Mouse (Mus musculus): ENCODE results near the gene Asic2. TPM values are rescaled to one million over a fixed set of nuclear protein-coding genes. Genes with fewer than 3 reads are reported as not detected.

Gene Asic2
- polyA plus RNA-seq, 1 experiment, result 0.75 TPM

DNA sequence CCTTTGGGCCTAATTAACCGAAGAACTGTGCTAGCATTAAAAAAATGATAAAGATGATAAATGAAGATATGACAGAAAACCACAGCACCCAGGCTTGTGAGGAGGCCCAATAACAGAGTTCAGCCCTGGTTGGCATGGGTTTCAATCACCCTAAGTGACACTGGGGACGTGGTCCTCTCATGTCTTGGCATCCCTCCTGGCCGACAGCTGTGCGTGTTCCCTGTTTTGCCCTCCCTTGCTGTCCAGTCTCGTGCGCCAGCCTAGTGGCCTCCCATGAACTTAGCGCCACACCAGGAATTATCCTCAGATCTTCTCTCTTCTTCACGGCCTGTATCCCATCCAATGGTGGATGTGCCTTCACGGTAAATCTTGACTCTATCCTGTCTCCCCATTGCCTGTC is 331.9 kb downstream of the Asic2 start:
- DNase-seq, result no peak
- H3K4me3 ChIP-seq (ENCODE audit: insufficient read depth, low read depth, low read length), result no peak overlapping the region
- no peak overlapping the region for H3K27ac ChIP-seq (ENCODE audit: insufficient read depth, low read depth, low read length)
- no peaks in the 10 kb centered on the region for H3K27me3 ChIP-seq (replicated peaks; ENCODE audit: control insufficient read depth, insufficient read depth, low read length)
- TF ChIP-seq CTCF (conservative IDR thresholded peaks at IDR 0.05; ENCODE audit: insufficient read depth, insufficient read length, low read depth, low read length) (no peak), POLR2A (IDR thresholded peaks at IDR 0.05; ENCODE audit: low read depth, low read length) (no peak)
- H3K4me1 ChIP-seq (ENCODE audit: control insufficient read depth, insufficient read depth, low read length), result no peaks in the 10 kb centered on the region
- H3K36me3 ChIP-seq (ENCODE audit: control insufficient read depth, insufficient read depth, low read length), result no peaks in the 10 kb centered on the region
- 84% methylated on average over 9 of the region's 9 CpGs for WGBS

GRCm38 (mm10) chr11:81634360-81635350 is 333.6 kb downstream of the Asic2 start:
- no peaks in the 10 kb centered on the region for H3K36me3 ChIP-seq (ENCODE audit: control insufficient read depth, insufficient read depth, low read length)
- H3K4me1 ChIP-seq (ENCODE audit: control insufficient read depth, insufficient read depth, low read length), result no peaks in the 10 kb centered on the region
- DNase-seq, result peak; percentile 26

DNA sequence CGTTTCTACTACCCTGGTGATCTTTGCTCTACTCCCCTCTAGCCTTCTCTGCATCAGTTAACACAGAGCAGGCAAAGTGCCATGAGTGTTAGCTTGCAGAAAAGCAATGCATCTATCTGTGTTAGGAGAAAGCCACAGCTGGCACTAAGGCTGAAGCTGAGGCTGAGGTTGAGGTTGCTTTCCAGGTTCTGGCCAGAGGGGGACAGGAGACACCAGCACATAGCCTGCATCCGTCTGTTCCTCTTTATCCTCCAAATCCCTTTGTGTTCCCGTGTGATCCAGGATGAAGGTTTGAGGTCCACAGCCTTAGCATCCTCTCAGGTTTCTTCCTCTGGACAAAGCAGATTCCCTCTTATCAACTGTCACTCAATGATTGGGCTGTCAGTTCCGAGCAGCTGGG is 343.1 kb downstream of the Asic2 start:
- no peak for TF ChIP-seq CTCF (conservative IDR thresholded peaks at IDR 0.05; ENCODE audit: insufficient read depth, insufficient read length, low read depth, low read length)
- TF ChIP-seq POLR2A (IDR thresholded peaks at IDR 0.05; ENCODE audit: low read depth, low read length), result no peak
- Histone ChIP-seq H3K36me3 (ENCODE audit: control insufficient read depth, insufficient read depth, low read length) (no peaks in the 10 kb centered on the region), H3K27me3 (replicated peaks; ENCODE audit: control insufficient read depth, insufficient read depth, low read length) (no peaks in the 10 kb centered on the region), H3K4me3 (ENCODE audit: insufficient read depth, low read depth, low read length) (no peak overlapping the region), H3K4me1 (ENCODE audit: control insufficient read depth, insufficient read depth, low read length) (no peaks in the 10 kb centered on the region), H3K27ac (ENCODE audit: insufficient read depth, low read depth, low read length) (no peak overlapping the region)
- no peak for DNase-seq
- 44% methylated on average over 4 of the region's 4 CpGs for WGBS

More at GRCm38 (mm10) chr11:81634360-81635350, 333.6 kb downstream of the Asic2 start:
- TF ChIP-seq POLR2A (IDR thresholded peaks at IDR 0.05; ENCODE audit: low read depth, low read length), result no peak
- peak; percentile 67 for TF ChIP-seq CTCF (conservative IDR thresholded peaks at IDR 0.05; ENCODE audit: insufficient read depth, insufficient read length, low read depth, low read length)
- 57% methylated on average over 25 of the region's 25 CpGs for WGBS
- Histone ChIP-seq H3K27ac (ENCODE audit: insufficient read depth, low read depth, low read length) (no peak overlapping the region), H3K27me3 (replicated peaks; ENCODE audit: control insufficient read depth, insufficient read depth, low read length) (no peaks in the 10 kb centered on the region), H3K4me3 (ENCODE audit: insufficient read depth, low read depth, low read length) (no peak overlapping the region)

DNA sequence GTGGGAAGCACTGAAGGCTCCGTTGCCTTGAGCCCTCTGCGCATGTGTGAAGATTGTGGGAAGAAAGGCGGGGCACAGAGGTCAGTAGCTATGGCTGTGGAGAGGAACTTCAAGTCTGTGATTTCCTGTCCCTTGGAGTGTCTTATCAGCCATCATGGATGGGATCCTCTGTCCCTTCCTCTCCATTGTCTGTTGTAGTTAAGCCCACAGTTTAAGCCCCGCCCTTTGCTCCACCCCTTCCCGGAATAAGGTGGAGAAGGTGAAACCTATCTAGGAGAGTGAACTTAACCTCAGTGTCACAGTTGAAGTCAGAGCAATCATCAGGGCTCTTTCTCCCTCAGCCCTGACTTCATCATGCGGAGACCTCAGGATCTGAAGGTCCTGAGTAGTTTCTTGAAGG is 347.7 kb downstream of the Asic2 start:
- WGBS, result 67% methylated on average over 6 of the region's 6 CpGs

DNA sequence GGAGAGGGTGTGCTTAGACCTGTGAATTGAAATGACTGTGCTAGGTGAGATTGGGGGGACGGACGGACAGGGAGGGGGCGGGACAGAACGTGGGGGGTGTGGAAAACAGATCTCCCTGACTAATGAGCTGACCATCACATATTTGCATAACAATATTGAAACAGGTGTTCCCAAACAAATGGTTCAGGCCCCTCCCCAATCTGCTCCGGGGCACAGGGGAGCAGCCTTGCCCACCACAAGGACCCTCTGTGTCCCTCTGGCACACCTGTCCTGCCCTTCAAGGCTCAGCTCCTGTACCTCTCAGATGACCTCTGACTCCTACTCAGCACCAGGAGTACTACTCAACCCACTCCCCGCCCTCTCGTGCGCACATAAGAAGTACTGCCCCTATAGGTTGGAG is 351.8 kb downstream of the Asic2 start:
- H3K4me3 ChIP-seq (ENCODE audit: insufficient read depth, low read depth, low read length), result no peak overlapping the region
- H3K27me3 ChIP-seq (replicated peaks; ENCODE audit: control insufficient read depth, insufficient read depth, low read length), result no peaks in the 10 kb centered on the region
- 84% methylated on average over 8 of the region's 8 CpGs for WGBS
- TF ChIP-seq POLR2A (IDR thresholded peaks at IDR 0.05; ENCODE audit: low read depth, low read length), result no peak
- no peak for DNase-seq
- no peak overlapping the region for H3K27ac ChIP-seq (ENCODE audit: insufficient read depth, low read depth, low read length)
- H3K4me1 ChIP-seq (ENCODE audit: control insufficient read depth, insufficient read depth, low read length), result no peaks in the 10 kb centered on the region
- H3K36me3 ChIP-seq (ENCODE audit: control insufficient read depth, insufficient read depth, low read length), result no peaks in the 10 kb centered on the region

More for the DNA sequence above, 347.7 kb downstream of the Asic2 start:
- no peak overlapping the region for H3K4me3 ChIP-seq (ENCODE audit: insufficient read depth, low read depth, low read length)
- H3K27ac ChIP-seq (ENCODE audit: insufficient read depth, low read depth, low read length), result no peak overlapping the region
- no peaks in the 10 kb centered on the region for H3K4me1 ChIP-seq (ENCODE audit: control insufficient read depth, insufficient read depth, low read length)
- no peak for DNase-seq
- no peaks in the 10 kb centered on the region for H3K36me3 ChIP-seq (ENCODE audit: control insufficient read depth, insufficient read depth, low read length)
- H3K27me3 ChIP-seq (replicated peaks; ENCODE audit: control insufficient read depth, insufficient read depth, low read length), result no peaks in the 10 kb centered on the region
- TF ChIP-seq CTCF (conservative IDR thresholded peaks at IDR 0.05; ENCODE audit: insufficient read depth, insufficient read length, low read depth, low read length) (no peak), POLR2A (IDR thresholded peaks at IDR 0.05; ENCODE audit: low read depth, low read length) (no peak)

DNA sequence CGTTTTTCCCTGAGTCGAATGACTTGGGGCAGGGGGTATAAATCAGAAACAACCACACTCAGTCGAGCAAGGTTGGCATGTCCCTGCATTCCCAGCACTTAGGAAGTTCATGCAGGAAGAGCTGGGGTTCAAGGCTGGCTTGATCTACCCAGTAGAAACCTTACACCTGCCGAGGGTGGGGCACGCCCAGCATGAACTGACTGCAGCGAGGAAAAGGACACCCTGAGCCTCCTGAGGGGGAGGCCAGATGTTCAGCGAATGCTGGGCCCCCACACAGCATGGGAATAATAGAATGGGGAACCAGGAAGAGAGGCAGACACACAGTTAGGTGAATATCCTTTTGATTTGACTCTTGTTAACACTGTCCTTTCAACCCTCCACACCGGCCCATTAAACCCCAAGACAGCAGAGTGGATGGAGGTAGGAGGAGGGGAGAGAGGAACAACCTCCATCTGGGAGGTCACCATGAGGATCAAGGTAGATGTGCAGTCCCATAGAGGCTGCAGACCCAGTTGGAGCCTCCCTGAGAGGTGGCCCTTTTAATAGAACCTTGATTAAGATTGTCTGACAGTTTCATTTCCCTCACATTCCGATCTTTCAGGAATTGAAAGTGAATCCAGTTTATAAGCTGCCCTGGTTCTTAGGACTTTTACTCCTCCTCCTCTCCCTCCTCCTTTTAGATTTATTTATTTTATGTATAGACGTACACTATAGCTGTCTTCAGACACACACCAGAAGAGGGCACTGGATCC is 354.2 kb downstream of the Asic2 start:
- H3K4me3 ChIP-seq (ENCODE audit: insufficient read depth, low read depth, low read length), result no peak overlapping the region
- no peak for TF ChIP-seq POLR2A (IDR thresholded peaks at IDR 0.05; ENCODE audit: low read depth, low read length)
- no peak for TF ChIP-seq CTCF (conservative IDR thresholded peaks at IDR 0.05; ENCODE audit: insufficient read depth, insufficient read length, low read depth, low read length)
- no peaks in the 10 kb centered on the region for H3K4me1 ChIP-seq (ENCODE audit: control insufficient read depth, insufficient read depth, low read length)
- DNase-seq, result no peak
- no peaks in the 10 kb centered on the region for H3K36me3 ChIP-seq (ENCODE audit: control insufficient read depth, insufficient read depth, low read length)
- no peaks in the 10 kb centered on the region for H3K27me3 ChIP-seq (replicated peaks; ENCODE audit: control insufficient read depth, insufficient read depth, low read length)
- WGBS, result 19% methylated on average over 10 of the region's 10 CpGs
- no peak overlapping the region for H3K27ac ChIP-seq (ENCODE audit: insufficient read depth, low read depth, low read length)
